Mouse (Mus musculus): ENCODE measurements around the gene Sucla2. TPM values are rescaled to one million over a fixed set of nuclear protein-coding genes. Genes with fewer than 3 reads are reported as not detected.

The Sucla2 gene
- total and polyA plus RNA-seq, 3 experiments, result 51.9 to 98.4 (median 60.3) TPM

DNA sequence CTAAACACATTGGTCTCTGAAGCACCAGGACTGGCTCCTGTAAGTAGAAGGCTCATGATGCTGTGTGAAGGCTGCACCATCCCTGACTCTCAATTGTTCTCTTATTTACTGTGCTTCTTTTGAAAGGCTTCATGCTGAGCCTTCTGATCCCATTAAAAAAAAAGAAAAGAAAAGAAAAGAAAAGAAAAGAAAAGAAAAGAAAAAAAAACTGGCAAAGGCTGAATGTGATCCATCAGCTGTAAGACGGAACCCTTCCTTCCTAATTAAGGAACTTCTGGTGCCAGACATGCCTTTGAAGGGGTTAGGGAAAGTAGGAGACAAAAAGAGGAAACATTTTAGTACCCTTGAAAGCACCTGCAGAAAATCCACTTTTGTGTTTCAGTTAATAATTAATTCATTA, 45.3 kb upstream of the Sucla2 start:
- no peaks in the 10 kb centered on the region for H3K36me3 ChIP-seq (replicated peaks in 1 of 2; ENCODE audit: control insufficient read depth in 1 of 2, insufficient read depth in 1 of 2, low read length in 1 of 2)
- no peaks in the 10 kb centered on the region for H3K9me3 ChIP-seq (replicated peaks; ENCODE audit: low read length)
- in situ Hi-C loops (cut with MboI; ENCODE audit: low pct_ligation_motif_present, low pct_unique_long_range_greater_than_20kb, low sequenced_read_pairs), result no loop called here
- no peak overlapping the region for H3K27ac ChIP-seq (ENCODE audit: insufficient read depth, low read depth)
- dilution Hi-C loops (cut with MboI; ENCODE audit: extremely low pct_ligation_motif_present, extremely low pct_unique_long_range_greater_than_20kb, low sequenced_read_pairs), result no loop called here
- peaks cover 4 to 9% of the 10 kb centered on the region in 2 experiments for H3K4me1 ChIP-seq (ENCODE audit: control insufficient read depth in 1 of 2, insufficient read depth in 2 of 2)
- no peak overlapping the region for H3K4me3 ChIP-seq (replicated peaks in 1 of 3; ENCODE audit: low read depth in 2 of 3, low read length in 2 of 3, poor library complexity in 1 of 3)
- no peak overlapping the region for H3K9ac ChIP-seq (ENCODE audit: insufficient read depth, low read depth)
- H3K4me2 ChIP-seq (ENCODE audit: insufficient read depth, low read depth, poor library complexity, severe bottlenecking), result no peak overlapping the region
- H3K79me2 ChIP-seq (replicated peaks; ENCODE audit: control insufficient read depth, extremely low read depth, insufficient read depth, poor library complexity, severe bottlenecking), result no peaks in the 10 kb centered on the region
- no peak for DNase-seq (ENCODE audit: extremely low read depth)
- no peaks in the 10 kb centered on the region for H3K27me3 ChIP-seq (replicated peaks)
- TF ChIP-seq GABPA (IDR thresholded peaks at IDR 0.05; ENCODE audit: insufficient replicate concordance, low read depth, low read length) (no peak), SMC3 (IDR thresholded peaks at IDR 0.05; ENCODE audit: low read depth, low read length) (no peak), CHD1 (IDR thresholded peaks at IDR 0.05; ENCODE audit: low read depth, low read length) (no peak), MAFK (IDR thresholded peaks at IDR 0.05; ENCODE audit: insufficient replicate concordance, low read length) (no peak), ZKSCAN1 (IDR thresholded peaks at IDR 0.05; ENCODE audit: borderline replicate concordance, low read depth, low read length) (no peak), MEF2A (IDR thresholded peaks at IDR 0.05; ENCODE audit: borderline replicate concordance, low read depth, low read length) (no peak), POLR2A (IDR thresholded peaks at IDR 0.05; ENCODE audit: low read depth, low read length) (no peak), ZC3H11A (IDR thresholded peaks at IDR 0.05; ENCODE audit: low read depth, low read length) (no peak), TCF12 (IDR thresholded peaks at IDR 0.05; ENCODE audit: low read depth, low read length) (no peak)

GRCm38 (mm10) chr14:73483516-73484229, 41.4 kb upstream of the Sucla2 start:
- DNase-seq (ENCODE audit: extremely low read depth), result no peak
- dilution Hi-C loops (cut with MboI; ENCODE audit: extremely low pct_ligation_motif_present, extremely low pct_unique_long_range_greater_than_20kb, low sequenced_read_pairs) (no loop called here), in situ Hi-C loops (cut with MboI; ENCODE audit: low pct_ligation_motif_present, low pct_unique_long_range_greater_than_20kb, low sequenced_read_pairs) (no loop called here)
- Histone ChIP-seq H3K9me3 (replicated peaks; ENCODE audit: low read length) (no peaks in the 10 kb centered on the region), H3K27me3 (replicated peaks) (no peaks in the 10 kb centered on the region), H3K9ac (ENCODE audit: insufficient read depth, low read depth) (no peak overlapping the region), H3K4me3 (replicated peaks in 1 of 3; ENCODE audit: low read depth in 2 of 3, low read length in 2 of 3, poor library complexity in 1 of 3) (no peak overlapping the region), H3K27ac (ENCODE audit: insufficient read depth, low read depth) (no peak overlapping the region), H3K4me2 (ENCODE audit: insufficient read depth, low read depth, poor library complexity, severe bottlenecking) (no peak overlapping the region), H3K79me2 (replicated peaks; ENCODE audit: control insufficient read depth, extremely low read depth, insufficient read depth, poor library complexity, severe bottlenecking) (no peaks in the 10 kb centered on the region), H3K4me1 (ENCODE audit: control insufficient read depth in 1 of 2, insufficient read depth in 2 of 2) (peaks cover 4 to 14% of the 10 kb centered on the region in 2 experiments), H3K36me3 (replicated peaks in 1 of 2; ENCODE audit: control insufficient read depth in 1 of 2, insufficient read depth in 1 of 2, low read length in 1 of 2) (no peaks in the 10 kb centered on the region)
- TF ChIP-seq MAFK (IDR thresholded peaks at IDR 0.05; ENCODE audit: insufficient replicate concordance, low read length) (no peak), E2F4 (IDR thresholded peaks at IDR 0.05; ENCODE audit: insufficient replicate concordance, low read depth, low read length) (no peak), MYC (IDR thresholded peaks at IDR 0.05; ENCODE audit: low read depth, low read length) (no peak), POLR2AphosphoS2 (IDR thresholded peaks at IDR 0.05; ENCODE audit: low read depth, low read length) (no peak), ZC3H11A (IDR thresholded peaks at IDR 0.05; ENCODE audit: low read depth, low read length) (no peak), CHD1 (IDR thresholded peaks at IDR 0.05; ENCODE audit: low read depth, low read length) (no peak), ZMIZ1 (IDR thresholded peaks at IDR 0.05; ENCODE audit: low read depth, low read length) (no peak), MEF2A (IDR thresholded peaks at IDR 0.05; ENCODE audit: borderline replicate concordance, low read depth, low read length) (no peak), NELFE (IDR thresholded peaks at IDR 0.05; ENCODE audit: low read depth, low read length) (no peak)
